Mouse (Mus musculus): ENCODE measurements around the gene Rab9.
"Not testable (repeated sequence)": the region's sequence is repeated elsewhere in the genome, so short reads cannot be mapped to it uniquely, and the experiment has no call there.

DNA sequence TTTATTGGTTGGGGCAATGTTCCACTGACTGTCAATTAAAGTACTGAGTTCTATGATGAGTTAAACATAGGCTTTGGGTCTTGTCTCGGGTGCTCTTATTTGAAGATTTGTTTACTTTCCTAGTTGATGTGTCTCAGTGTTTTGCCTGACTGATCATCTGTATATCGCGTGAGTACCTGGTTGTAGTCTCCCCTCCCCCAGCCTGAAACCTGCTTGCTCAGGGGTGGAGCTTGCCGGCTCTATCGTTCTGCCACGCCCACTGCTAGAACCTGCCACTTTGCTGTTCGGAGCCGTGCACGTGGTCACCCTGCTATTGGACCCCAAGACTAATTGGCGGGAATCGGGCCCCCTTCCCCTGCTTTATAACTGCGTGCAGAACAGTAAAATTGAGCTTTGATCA lies 34.4 kb upstream of the Rab9 start:
- TF ChIP-seq CTCF (conservative IDR thresholded peaks at IDR 0.05; ENCODE audit: low read length); POU5F1 (IDR thresholded peaks at IDR 0.05; ENCODE audit: borderline replicate concordance, low read length); NANOG (IDR thresholded peaks at IDR 0.05; ENCODE audit: borderline replicate concordance, low read length): not testable (repeated sequence)
